Mouse (Mus musculus) heart, postnatal 0 days (tissue): ENCODE data around the gene D130043K22Rik. TPM values are rescaled to one million over a fixed set of nuclear protein-coding genes. Genes with fewer than 3 reads are reported as not detected.
A peak's percentile ranks its signal among the peaks of the same experiment; 100 is the strongest.

Experiments
- ATAC-seq: fragments of 200-750 bp; cut with Nextera tagmentation; 2 replicates; pipeline ENCODE4 v1.8.0; 2017; ENCODE audit warnings: low read depth, moderate number of reproducible peaks, moderate library complexity; ENCODE audit not compliant: insufficient read depth
- DNase-seq: peaks from one replicate; pipeline ENCODE4 v3.0.0-alpha.2; 2016; ENCODE audit warnings: low spot score
- H3K27ac ChIP-seq: fragments of 300-500 bp; sonication (generic); 2 replicates; pipeline ENCODE4 v1.5.1; 2014; ENCODE audit warnings: low read depth, mild to moderate bottlenecking
- H3K27me3 ChIP-seq: fragments of 300-500 bp; sonication (generic); 2 replicates; pipeline ENCODE4 v1.6.1; 2014; ENCODE audit warnings: low read length, mixed read lengths; ENCODE audit not compliant: control insufficient read depth, insufficient read depth
- H3K36me3 ChIP-seq: fragments of 300-500 bp; sonication (generic); replicated peaks from 2 replicates; pipeline ENCODE4 v1.6.1; 2014; ENCODE audit warnings: low read length, mixed read lengths; ENCODE audit not compliant: control insufficient read depth, insufficient read depth
- H3K4me1 ChIP-seq: fragments of 300-500 bp; sonication (generic); 2 replicates; pipeline ENCODE4 v1.6.1; 2014; ENCODE audit warnings: antibody characterized with exemption; ENCODE audit not compliant: control insufficient read depth, insufficient read depth
- H3K4me2 ChIP-seq: fragments of 300-500 bp; sonication (generic); 2 replicates; pipeline ENCODE4 v1.6.1; 2014; ENCODE audit warnings: low read depth, mild to moderate bottlenecking, low read length, moderate library complexity
- H3K4me3 ChIP-seq: fragments of 300-500 bp; sonication (generic); 2 replicates; pipeline ENCODE4 v1.5.1; 2014; ENCODE audit warnings: low read depth, low read length
- H3K9ac ChIP-seq: fragments of 300-500 bp; sonication (generic); replicated peaks from 2 replicates; pipeline ENCODE4 v1.6.1; 2014; ENCODE audit warnings: low read depth, low read length, mixed read lengths
- H3K9me3 ChIP-seq: fragments of 300-500 bp; sonication (generic); replicated peaks from 2 replicates; pipeline ENCODE4 v1.6.1; 2016; ENCODE audit warnings: low read length; ENCODE audit not compliant: control insufficient read depth
- CTCF ChIP-seq: IDR thresholded peaks from 2 replicates; pipeline ENCODE4 v1.5.1; 2016; ENCODE audit warnings: antibody characterized with exemption, control low read depth, low read depth
- EP300 ChIP-seq: IDR thresholded peaks from 2 replicates; pipeline ENCODE4 v1.6.1; 2016; ENCODE audit warnings: antibody characterized with exemption, low read depth
- WGBS: fragments of 180-500 bp; shearing (Covaris S2); extraction: QIAGEN DNeasy Blood & Tissue Kit; methylation state at CpG from one replicate; pipeline ENCODE4 v1.1.7; 2014; 5-methylcytosine and 5-hydroxymethylcytosine counted together
- polyA plus RNA-seq: library from polyadenylated mRNA; unstranded; fragments of >200 nt; fragmentation: Nextera tagmentation; extraction: Ambion mirVana; gene quantifications from 2 replicates; pipeline ENCODE4 v1.2.1, GENCODE M21; 2015
- total RNA-seq: library from RNA; depleted of rRNA; stranded (reverse); fragments of >200 nt; gene quantifications from 2 replicates; pipeline ENCODE4 v1.2.3, GENCODE M21; 2014; ENCODE audit warnings: low replicate concordance

Gene D130043K22Rik
- total and polyA plus RNA-seq, 2 experiments from 2014 or later: not detected

DNA sequence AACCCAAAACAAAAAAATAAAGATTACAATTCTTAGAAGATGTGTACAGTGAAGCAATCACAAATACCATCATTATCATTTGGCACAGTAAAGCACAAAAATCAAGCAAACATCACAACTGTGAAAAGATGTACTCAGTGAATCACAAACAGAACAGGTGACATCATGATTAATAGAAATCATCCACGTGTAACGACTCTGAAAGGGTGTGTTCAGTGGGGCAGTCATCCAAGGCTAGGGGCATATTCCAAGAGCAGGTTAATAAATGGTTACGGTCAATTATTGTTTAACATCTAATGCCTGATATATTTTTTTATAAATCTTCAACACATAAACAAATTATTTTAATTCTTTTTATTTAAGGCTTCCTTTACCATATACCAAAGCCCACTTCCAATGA, 47.6 kb downstream of the D130043K22Rik start:
- Histone ChIP-seq H3K4me1 (no peaks in the 10 kb centered on the region), H3K27ac (no peak overlapping the region), H3K9me3 (no peaks in the 10 kb centered on the region), H3K36me3 (no peaks in the 10 kb centered on the region), H3K27me3 (no peaks in the 10 kb centered on the region), H3K9ac (no peak overlapping the region), H3K4me3 (no peak overlapping the region), H3K4me2 (no peak overlapping the region)
- WGBS: 86% methylated on average over 3 of the region's 3 CpGs
- TF ChIP-seq CTCF (no peak), EP300 (no peak)
- ATAC-seq (no peak), DNase-seq (no peak)

GRCm38 (mm10) chr13:24893880-24894279, 48.9 kb downstream of the D130043K22Rik start:
- ATAC-seq (no peak), DNase-seq (no peak)
- Histone ChIP-seq H3K27ac (no peak overlapping the region), H3K4me3 (no peak overlapping the region), H3K27me3 (no peaks in the 10 kb centered on the region), H3K9ac (no peak overlapping the region), H3K9me3 (no peaks in the 10 kb centered on the region), H3K36me3 (no peaks in the 10 kb centered on the region), H3K4me2 (no peak overlapping the region), H3K4me1 (no peaks in the 10 kb centered on the region)
- TF ChIP-seq CTCF: no peak
- no peak for TF ChIP-seq EP300
- WGBS: 77% methylated on average over 2 of the region's 2 CpGs

- TF ChIP-seq CTCF (no peak), EP300 (no peak)
- H3K4me3 ChIP-seq: no peak overlapping the region
- H3K36me3 ChIP-seq: no peaks in the 10 kb centered on the region
- H3K9me3 ChIP-seq: no peaks in the 10 kb centered on the region
- DNase-seq (no peak), ATAC-seq (no peak)
- H3K9ac ChIP-seq: no peak overlapping the region
- H3K27ac ChIP-seq: no peak overlapping the region
- H3K4me2 ChIP-seq: no peak overlapping the region
- 91% methylated on average over 2 of the region's 2 CpGs for WGBS
- no peaks in the 10 kb centered on the region for H3K27me3 ChIP-seq
- H3K4me1 ChIP-seq: 0 out of 2 replicates have a peak, but pooled peaks cover 4% of the 10 kb centered on the region
Observed at GRCm38 (mm10) chr13:24901916-24902315, 57.0 kb downstream of the D130043K22Rik start.

DNA sequence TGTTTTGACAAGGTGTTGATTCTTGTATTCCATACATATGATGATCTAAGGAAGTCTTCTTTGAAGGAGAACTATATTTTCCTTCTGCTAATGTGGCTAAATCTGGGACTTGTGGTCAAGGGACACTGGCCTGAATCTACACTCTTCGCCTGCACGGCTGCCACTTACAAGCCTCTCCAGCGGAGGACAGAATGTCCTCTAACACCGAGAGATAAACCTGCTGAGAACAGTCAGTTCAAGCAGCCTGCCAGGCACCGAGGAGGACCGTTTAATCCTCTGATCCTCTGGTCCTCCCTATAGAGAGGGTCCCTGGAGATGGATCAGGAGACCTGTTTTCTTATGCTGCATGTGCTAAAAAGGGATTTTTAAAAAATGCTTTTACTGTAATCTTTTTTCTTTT, 58.5 kb downstream of the D130043K22Rik start:
- Histone ChIP-seq H3K36me3 (no peaks in the 10 kb centered on the region), H3K27ac (peak overlapping the region; percentile 39), H3K27me3 (no peaks in the 10 kb centered on the region), H3K9me3 (no peaks in the 10 kb centered on the region), H3K4me2 (no peak overlapping the region), H3K9ac (no peak overlapping the region), H3K4me1 (0 out of 2 replicates have a peak, but pooled peaks cover 4% of the 10 kb centered on the region), H3K4me3 (no peak overlapping the region)
- TF ChIP-seq EP300 (peak; percentile 47; the same call in 1 of the 2 replicates), CTCF (no peak)
- DNase-seq (peak; percentile 39), ATAC-seq (peak; percentile 67)
- WGBS: 32% methylated on average over 6 of the region's 6 CpGs

GRCm38 (mm10) chr13:24905422-24905821, 60.5 kb downstream of the D130043K22Rik start:
- DNase-seq (no peak), ATAC-seq (no peak)
- WGBS: 81% methylated on average over 12 of the region's 12 CpGs
- H3K4me3 ChIP-seq: no peak overlapping the region
- 0 out of 2 replicates have a peak, but pooled peaks cover 11% of the 10 kb centered on the region for H3K36me3 ChIP-seq
- H3K9me3 ChIP-seq: no peaks in the 10 kb centered on the region
- H3K4me1 ChIP-seq: 0 out of 2 replicates have a peak, but pooled peaks cover 4% of the 10 kb centered on the region
- no peak overlapping the region for H3K4me2 ChIP-seq
- H3K27me3 ChIP-seq: no peaks in the 10 kb centered on the region
- no peak for TF ChIP-seq CTCF
- TF ChIP-seq EP300: no peak
- no peak overlapping the region for H3K9ac ChIP-seq
- H3K27ac ChIP-seq: no peak overlapping the region

- 0 out of 2 replicates have a peak, but pooled peaks cover 4% of the 10 kb centered on the region for H3K4me1 ChIP-seq
- H3K36me3 ChIP-seq: 0 out of 2 replicates have a peak, but pooled peaks cover 25% of the 10 kb centered on the region
- TF ChIP-seq CTCF: no peak
- TF ChIP-seq EP300: no peak
- ATAC-seq (no peak), DNase-seq (no peak)
- H3K9me3 ChIP-seq: no peaks in the 10 kb centered on the region
- H3K27me3 ChIP-seq: no peaks in the 10 kb centered on the region
- H3K27ac ChIP-seq: no peak overlapping the region
- H3K4me2 ChIP-seq: no peak overlapping the region
- H3K4me3 ChIP-seq: no peak overlapping the region
- H3K9ac ChIP-seq: no peak overlapping the region
- WGBS: 70% methylated on average over 11 of the region's 11 CpGs
Observed at GRCm38 (mm10) chr13:24906831-24907570, 62.1 kb downstream of the D130043K22Rik start.
